Mouse (Mus musculus) erythroblast, embryonic 14.5 days (primary cell): ENCODE results near the gene Selenbp1.

Experiments used
- GATA1 ChIP-seq: IDR thresholded peaks from 2 replicates; pipeline ENCODE4 v1.6.1; 2012; ENCODE audit warnings: low read length, inconsistent platforms, mixed read lengths
- TAL1 ChIP-seq: IDR thresholded peaks from 3 replicates; pipeline ENCODE4 v1.6.1; 2012; ENCODE audit warnings: low read length, inconsistent platforms, mixed read lengths

- TF ChIP-seq GATA1 (no peak), TAL1 (no peak)
These were observed at the start of gene Selenbp1 for GRCm38 (mm10) chr3:94932809-94933564.
